Mouse (Mus musculus): ENCODE measurements at regions not wholly inside any gene's neighbourhood (a gene's known extent, or its start where the extent isn't known, plus 50 kb on each side); places are given as distances from the start of the nearest gene placed in this dataset.

DNA sequence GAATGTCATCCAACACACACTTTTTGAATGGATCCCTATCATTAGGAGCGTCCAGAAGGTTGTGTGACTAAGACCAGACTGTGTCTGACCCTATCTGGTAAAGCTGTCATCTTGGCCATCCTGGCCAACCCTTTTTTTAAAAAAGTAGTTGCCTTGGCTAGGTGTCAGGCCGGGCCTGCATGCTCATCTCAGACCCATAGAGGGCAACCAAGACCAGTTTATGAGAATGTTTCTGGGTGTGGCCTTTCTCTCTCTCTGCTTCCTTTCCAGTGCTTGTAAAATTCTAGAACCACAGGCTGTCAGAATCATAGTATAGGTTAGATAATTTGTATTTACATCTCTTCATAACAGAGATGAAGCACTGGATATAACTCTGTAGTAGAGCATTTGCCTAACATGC is 62.8 kb upstream of the Las1l start:
- Histone ChIP-seq H3K36me3 (ENCODE audit: control insufficient read depth, insufficient read depth, low read length) (no peaks in the 10 kb centered on the region), H3K27me3 (ENCODE audit: control insufficient read depth, insufficient read depth, low read length) (no peaks in the 10 kb centered on the region), H3K4me1 (ENCODE audit: control insufficient read depth, insufficient read depth, low read length) (no peaks in the 10 kb centered on the region), H3K4me3 (replicated peaks; ENCODE audit: low read length) (no peak overlapping the region), H3K27ac (ENCODE audit: low read length) (no peak overlapping the region), H3K4me2 (ENCODE audit: low read depth, low read length) (no peak overlapping the region), H3K9me3 (replicated peaks; ENCODE audit: control insufficient read depth, low read length) (no peaks in the 10 kb centered on the region), H3K9ac (ENCODE audit: low read length) (no peak overlapping the region)
- WGBS: 23% methylated on average over 2 of the region's 2 CpGs
- no peak for ATAC-seq (ENCODE audit: insufficient read depth, low FRiP score)

GRCm38 (mm10) chrX:96020407-96020806 is 63.6 kb upstream of the Las1l start:
- H3K4me2 ChIP-seq (ENCODE audit: low read depth, low read length): no peak overlapping the region
- 69% methylated on average over 3 of the region's 3 CpGs for WGBS
- ATAC-seq (ENCODE audit: insufficient read depth, low FRiP score): no peak
- H3K27ac ChIP-seq (ENCODE audit: low read length): no peak overlapping the region
- no peaks in the 10 kb centered on the region for H3K36me3 ChIP-seq (ENCODE audit: control insufficient read depth, insufficient read depth, low read length)
- H3K9ac ChIP-seq (ENCODE audit: low read length): no peak overlapping the region
- H3K4me3 ChIP-seq (replicated peaks; ENCODE audit: low read length): no peak overlapping the region
- H3K27me3 ChIP-seq (ENCODE audit: control insufficient read depth, insufficient read depth, low read length): no peaks in the 10 kb centered on the region
- H3K9me3 ChIP-seq (replicated peaks; ENCODE audit: control insufficient read depth, low read length): no peaks in the 10 kb centered on the region
- no peaks in the 10 kb centered on the region for H3K4me1 ChIP-seq (ENCODE audit: control insufficient read depth, insufficient read depth, low read length)

DNA sequence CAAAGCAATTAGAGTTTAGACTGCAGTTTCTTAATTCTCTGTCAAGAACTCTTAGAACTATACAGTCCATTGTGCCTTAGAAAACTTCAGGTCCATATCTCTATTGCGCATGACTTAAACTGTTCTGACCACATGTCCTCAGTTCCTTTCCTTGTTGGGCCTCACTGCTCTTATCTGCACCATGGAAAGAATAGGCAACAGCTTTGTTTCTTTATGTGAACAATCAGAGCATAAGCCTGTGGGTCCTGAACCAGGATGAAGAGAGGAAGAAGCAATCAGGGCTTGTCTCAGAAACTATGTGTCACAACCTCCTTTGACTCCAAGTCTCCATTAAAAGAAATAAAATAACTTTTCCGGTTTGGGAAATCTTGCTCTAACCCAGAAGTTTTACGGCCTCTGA is 68.6 kb upstream of the Las1l start:
- H3K4me2 ChIP-seq (ENCODE audit: low read depth, low read length): no peak overlapping the region
- H3K27ac ChIP-seq (ENCODE audit: low read length): no peak overlapping the region
- no peaks in the 10 kb centered on the region for H3K9me3 ChIP-seq (replicated peaks; ENCODE audit: control insufficient read depth, low read length)
- H3K27me3 ChIP-seq (ENCODE audit: control insufficient read depth, insufficient read depth, low read length): no peaks in the 10 kb centered on the region
- ATAC-seq (ENCODE audit: insufficient read depth, low FRiP score): no peak
- no peak overlapping the region for H3K9ac ChIP-seq (ENCODE audit: low read length)
- no peak overlapping the region for H3K4me3 ChIP-seq (replicated peaks; ENCODE audit: low read length)
- no peaks in the 10 kb centered on the region for H3K4me1 ChIP-seq (ENCODE audit: control insufficient read depth, insufficient read depth, low read length)
- no peaks in the 10 kb centered on the region for H3K36me3 ChIP-seq (ENCODE audit: control insufficient read depth, insufficient read depth, low read length)
- WGBS: 74% methylated on average over 3 of the region's 3 CpGs

- no peak overlapping the region for H3K27ac ChIP-seq (ENCODE audit: low read length)
- no peaks in the 10 kb centered on the region for H3K4me1 ChIP-seq (ENCODE audit: control insufficient read depth, insufficient read depth, low read length)
- H3K27me3 ChIP-seq (ENCODE audit: control insufficient read depth, insufficient read depth, low read length): no peaks in the 10 kb centered on the region
- no peak overlapping the region for H3K4me3 ChIP-seq (replicated peaks; ENCODE audit: low read length)
- no peak overlapping the region for H3K9ac ChIP-seq (ENCODE audit: low read length)
- H3K36me3 ChIP-seq (ENCODE audit: control insufficient read depth, insufficient read depth, low read length): no peaks in the 10 kb centered on the region
- no peak overlapping the region for H3K4me2 ChIP-seq (ENCODE audit: low read depth, low read length)
- 47% methylated on average over 5 of the region's 5 CpGs for WGBS
- ATAC-seq (ENCODE audit: insufficient read depth, low FRiP score): peak; percentile 44; the same call in 1 of the 2 replicates
- no peaks in the 10 kb centered on the region for H3K9me3 ChIP-seq (replicated peaks; ENCODE audit: control insufficient read depth, low read length)
These were observed 69.1 kb upstream of the Las1l start for GRCm38 (mm10) chrX:96025876-96026275.

GRCm38 (mm10) chrX:96031591-96031990 is 64.3 kb upstream of the Msn start:
- no peak overlapping the region for H3K9ac ChIP-seq (ENCODE audit: low read length)
- no peak overlapping the region for H3K27ac ChIP-seq (ENCODE audit: low read length)
- no peaks in the 10 kb centered on the region for H3K9me3 ChIP-seq (replicated peaks; ENCODE audit: control insufficient read depth, low read length)
- 66% methylated on average over 5 of the region's 5 CpGs for WGBS
- H3K4me1 ChIP-seq (ENCODE audit: control insufficient read depth, insufficient read depth, low read length): no peaks in the 10 kb centered on the region
- H3K4me3 ChIP-seq (replicated peaks; ENCODE audit: low read length): no peak overlapping the region
- no peaks in the 10 kb centered on the region for H3K36me3 ChIP-seq (ENCODE audit: control insufficient read depth, insufficient read depth, low read length)
- ATAC-seq (ENCODE audit: insufficient read depth, low FRiP score): no peak
- H3K4me2 ChIP-seq (ENCODE audit: low read depth, low read length): no peak overlapping the region
- no peaks in the 10 kb centered on the region for H3K27me3 ChIP-seq (ENCODE audit: control insufficient read depth, insufficient read depth, low read length)

- no peak overlapping the region for H3K27ac ChIP-seq (ENCODE audit: low read length)
- no peaks in the 10 kb centered on the region for H3K4me1 ChIP-seq (ENCODE audit: control insufficient read depth, insufficient read depth, low read length)
- no peak overlapping the region for H3K4me3 ChIP-seq (replicated peaks; ENCODE audit: low read length)
- no peaks in the 10 kb centered on the region for H3K36me3 ChIP-seq (ENCODE audit: control insufficient read depth, insufficient read depth, low read length)
- no peak overlapping the region for H3K4me2 ChIP-seq (ENCODE audit: low read depth, low read length)
- H3K9ac ChIP-seq (ENCODE audit: low read length): no peak overlapping the region
- H3K27me3 ChIP-seq (ENCODE audit: control insufficient read depth, insufficient read depth, low read length): no peaks in the 10 kb centered on the region
- no peaks in the 10 kb centered on the region for H3K9me3 ChIP-seq (replicated peaks; ENCODE audit: control insufficient read depth, low read length)
- no peak for ATAC-seq (ENCODE audit: insufficient read depth, low FRiP score)
These were observed 60.5 kb upstream of the Msn start for GRCm38 (mm10) chrX:96035307-96035706.

DNA sequence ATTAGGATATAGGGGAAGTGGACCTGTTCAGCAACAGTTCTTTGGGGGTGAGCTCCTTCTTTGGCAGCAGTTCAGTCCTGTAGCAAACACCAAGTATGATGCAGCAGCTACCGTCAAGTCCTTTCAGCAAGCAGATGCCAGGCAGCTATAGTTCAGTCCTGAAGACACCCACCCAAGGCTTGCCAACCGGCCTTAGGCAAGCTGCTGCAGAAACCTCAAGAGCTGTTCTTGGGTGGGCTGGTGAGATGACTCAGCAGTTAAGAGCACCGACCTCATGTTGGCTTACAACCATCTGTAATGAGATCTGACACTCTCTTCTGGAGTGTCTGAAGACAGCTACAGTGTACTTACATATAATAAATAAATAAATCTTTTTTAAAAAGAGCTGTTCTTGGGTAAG is 53.6 kb upstream of the Msn start:
- Histone ChIP-seq H3K4me2 (ENCODE audit: low read depth, low read length) (no peak overlapping the region), H3K36me3 (ENCODE audit: control insufficient read depth, insufficient read depth, low read length) (no peaks in the 10 kb centered on the region), H3K27ac (ENCODE audit: low read length) (no peak overlapping the region), H3K4me3 (replicated peaks; ENCODE audit: low read length) (no peak overlapping the region), H3K4me1 (ENCODE audit: control insufficient read depth, insufficient read depth, low read length) (no peaks in the 10 kb centered on the region), H3K9me3 (replicated peaks; ENCODE audit: control insufficient read depth, low read length) (no peaks in the 10 kb centered on the region), H3K9ac (ENCODE audit: low read length) (no peak overlapping the region), H3K27me3 (ENCODE audit: control insufficient read depth, insufficient read depth, low read length) (no peaks in the 10 kb centered on the region)
- ATAC-seq (ENCODE audit: insufficient read depth, low FRiP score): no peak
- 58% methylated on average over 3 of the region's 3 CpGs for WGBS

Data from stomach, embryonic 16.5 days (tissue).